ENCODE assay signal across 12 mouse cellular contexts in genomic region chr17:9777165-9777564, GRCm38 (mm10).
DNase-seq lines count a peak whose midpoint lies in the region; ATAC-seq and TF ChIP-seq lines count a peak whose summit lies in the region.
"Had no signal": no experiment of that assay in that cellular context is flagged by ENCODE, and none has a peak within 500 bp of the region (broad histone marks: within the 10 kb centered on the region; RNA-seq: fewer than 3 reads in every experiment).

No protein-coding gene starts in this region.

- H3K9ac ChIP-seq in forebrain, embryonic 13.5 days, result no peak overlapping the region
- H3K9ac ChIP-seq in hindbrain, postnatal 0 days (replicated peaks; ENCODE audit: low read length), result no peak overlapping the region
- no peak overlapping the region for H3K9ac ChIP-seq in neural tube, embryonic 14.5 days (replicated peaks; ENCODE audit: low read depth, low read length)
- H3K9ac ChIP-seq: heart, embryonic 13.5 days had no signal

- no peaks in the 10 kb centered on the region for H3K27me3 ChIP-seq in forebrain, embryonic 13.5 days
- H3K27me3 ChIP-seq in hindbrain, postnatal 0 days (ENCODE audit: insufficient read depth, low read length), result no peaks in the 10 kb centered on the region
- no peaks in the 10 kb centered on the region for H3K27me3 ChIP-seq in neural tube, embryonic 14.5 days (ENCODE audit: control insufficient read depth, insufficient read depth, low read length)
- H3K27me3 ChIP-seq: heart, embryonic 13.5 days had no signal

- H3K27ac ChIP-seq in layer of hippocampus, adult 2 months, result peak overlapping the region; percentile 80
- peak overlapping the region; percentile 88 for H3K27ac ChIP-seq in forebrain, embryonic 13.5 days
- peak overlapping the region; percentile 69 for H3K27ac ChIP-seq in hindbrain, postnatal 0 days
- H3K27ac ChIP-seq in neural tube, embryonic 14.5 days (ENCODE audit: low read depth, low read length), result peak overlapping the region; percentile 58
- H3K27ac ChIP-seq: heart, embryonic 13.5 days; limb, embryonic 10.5 days had no signal

- no peak for DNase-seq in layer of hippocampus, adult 2 months (ENCODE audit: low spot score in 2 of 2)
- no peak for DNase-seq in layer of hippocampus, adult 9-11 months
- DNase-seq in hindbrain, postnatal 0 days (ENCODE audit: low spot score), result no peak
- no peak for DNase-seq in adrenal gland, postnatal 25 days
- DNase-seq in cerebellum, adult 9-10 months, result no peak
- DNase-seq in embryo, embryonic 11 days, result no peak
- DNase-seq: adrenal gland, adult 8-10 months had no signal

- 0 out of 2 replicates have a peak overlapping the region, but pooled peaks have one; percentile 27 for H3K4me2 ChIP-seq in forebrain, embryonic 13.5 days
- H3K4me2 ChIP-seq in hindbrain, postnatal 0 days (ENCODE audit: low read depth, low read length), result no peak overlapping the region
- H3K4me2 ChIP-seq in neural tube, embryonic 14.5 days (ENCODE audit: low read depth, low read length), result no peak overlapping the region
- H3K4me2 ChIP-seq: heart, embryonic 13.5 days had no signal

- H3K4me3 ChIP-seq in layer of hippocampus, adult 2 months, result no peak overlapping the region
- H3K4me3 ChIP-seq in forebrain, embryonic 13.5 days, result no peak overlapping the region
- no peak overlapping the region for H3K4me3 ChIP-seq in hindbrain, postnatal 0 days (ENCODE audit: low read length)
- H3K4me3 ChIP-seq in neural tube, embryonic 14.5 days (ENCODE audit: low read depth, low read length), result no peak overlapping the region
- H3K4me3 ChIP-seq: heart, embryonic 13.5 days; limb, embryonic 10.5 days had no signal

- H3K36me3 ChIP-seq in forebrain, embryonic 13.5 days (ENCODE audit: poor library complexity, severe bottlenecking), result no peaks in the 10 kb centered on the region
- H3K36me3 ChIP-seq in hindbrain, postnatal 0 days (ENCODE audit: insufficient read depth, low read length), result no peaks in the 10 kb centered on the region
- H3K36me3 ChIP-seq in neural tube, embryonic 14.5 days (ENCODE audit: control insufficient read depth, insufficient read depth, low read length), result no peaks in the 10 kb centered on the region
- H3K36me3 ChIP-seq: heart, embryonic 13.5 days; limb, embryonic 10.5 days had no signal

- no peak for ATAC-seq in forebrain, embryonic 13.5 days
- ATAC-seq in hindbrain, postnatal 0 days, result no peak
- ATAC-seq in neural tube, embryonic 14.5 days (ENCODE audit: low read depth), result no peak
- ATAC-seq: intestine, embryonic 16.5 days had no signal

- no peak for TF ChIP-seq CTCF in layer of hippocampus, adult 2 months (conservative IDR thresholded peaks at IDR 0.05)
- no peak for TF ChIP-seq CTCF in hindbrain, postnatal 0 days (IDR thresholded peaks at IDR 0.05; ENCODE audit: low read depth)

- no peaks in the 10 kb centered on the region for H3K9me3 ChIP-seq in forebrain, embryonic 13.5 days (replicated peaks)
- H3K9me3 ChIP-seq in hindbrain, postnatal 0 days (ENCODE audit: low read length), result no peaks in the 10 kb centered on the region
- H3K9me3 ChIP-seq in neural tube, embryonic 14.5 days (ENCODE audit: control insufficient read depth, low read length), result no peaks in the 10 kb centered on the region
- H3K9me3 ChIP-seq: heart, embryonic 13.5 days; limb, embryonic 10.5 days had no signal

- peaks cover 39% of the 10 kb centered on the region for H3K4me1 ChIP-seq in forebrain, embryonic 13.5 days
- H3K4me1 ChIP-seq in hindbrain, postnatal 0 days (ENCODE audit: insufficient read depth, low read length), result peaks cover 4% of the 10 kb centered on the region; the same call in 1 of the 2 replicates
- H3K4me1 ChIP-seq in neural tube, embryonic 14.5 days (ENCODE audit: control insufficient read depth, insufficient read depth, low read length), result no peaks in the 10 kb centered on the region
